Mouse (Mus musculus) adrenal gland, adult 8-10 months (tissue): ENCODE data around the gene Sort1. TPM values are rescaled to one million over a fixed set of nuclear protein-coding genes. Genes with fewer than 3 reads are reported as not detected.
"Not testable (repeated sequence)": the region's sequence is repeated elsewhere in the genome, so short reads cannot be mapped to it uniquely, and the experiment has no call there.

ENCODE experiments used
- DNase-seq: peaks from one replicate; pipeline ENCODE4 v3.0.0; 2022
- total RNA-seq, 4 experiments: library from RNA; stranded (reverse); gene quantifications; 2 replicates each; pipeline ENCODE4 v1.2.4; 2022

Sort1 gene
- 10 to 100 TPM; 25.9 to 67.1 (median 40.9) TPM for total RNA-seq

DNA sequence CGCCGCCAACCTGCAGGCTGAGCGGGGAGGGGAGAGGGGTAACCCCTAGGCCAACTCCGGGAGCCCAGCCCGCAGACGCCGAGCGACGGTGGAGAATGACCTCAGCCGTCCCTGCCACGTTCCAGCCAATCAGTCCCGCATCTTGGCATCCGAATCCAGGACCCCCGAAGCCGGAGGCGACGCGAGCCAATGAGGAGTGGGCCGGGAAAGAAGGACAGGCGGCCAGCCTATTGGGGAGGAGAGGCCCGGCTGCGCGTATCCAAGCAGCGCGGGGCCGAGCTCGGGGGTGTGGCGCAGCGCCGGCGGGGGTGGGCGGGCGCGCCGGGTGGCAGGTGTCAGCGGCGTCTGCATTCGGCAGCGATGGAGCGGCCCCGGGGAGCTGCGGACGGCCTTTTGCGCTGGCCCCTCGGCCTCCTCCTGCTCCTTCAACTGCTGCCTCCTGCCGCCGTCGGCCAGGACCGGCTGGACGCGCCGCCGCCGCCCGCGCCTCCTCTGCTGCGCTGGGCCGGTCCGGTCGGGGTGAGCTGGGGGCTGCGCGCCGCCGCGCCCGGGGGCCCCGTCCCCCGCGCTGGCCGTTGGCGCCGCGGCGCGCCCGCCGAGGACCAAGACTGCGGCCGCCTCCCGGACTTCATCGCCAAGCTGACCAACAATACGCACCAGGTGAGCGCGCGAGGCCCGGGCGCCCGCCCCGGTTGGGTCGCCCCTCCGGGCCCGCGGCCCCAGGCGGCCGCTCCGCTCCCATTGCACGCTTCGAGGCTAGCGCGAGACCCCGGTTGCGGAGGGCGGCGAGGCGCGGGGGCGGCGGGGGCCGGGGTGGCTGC lies at the start of gene Sort1:
Gene Sort1 (plus strand): TSS at position 302 of the 821 bp plus-strand sequence.
- DNase-seq = peak; percentile 84

DNA sequence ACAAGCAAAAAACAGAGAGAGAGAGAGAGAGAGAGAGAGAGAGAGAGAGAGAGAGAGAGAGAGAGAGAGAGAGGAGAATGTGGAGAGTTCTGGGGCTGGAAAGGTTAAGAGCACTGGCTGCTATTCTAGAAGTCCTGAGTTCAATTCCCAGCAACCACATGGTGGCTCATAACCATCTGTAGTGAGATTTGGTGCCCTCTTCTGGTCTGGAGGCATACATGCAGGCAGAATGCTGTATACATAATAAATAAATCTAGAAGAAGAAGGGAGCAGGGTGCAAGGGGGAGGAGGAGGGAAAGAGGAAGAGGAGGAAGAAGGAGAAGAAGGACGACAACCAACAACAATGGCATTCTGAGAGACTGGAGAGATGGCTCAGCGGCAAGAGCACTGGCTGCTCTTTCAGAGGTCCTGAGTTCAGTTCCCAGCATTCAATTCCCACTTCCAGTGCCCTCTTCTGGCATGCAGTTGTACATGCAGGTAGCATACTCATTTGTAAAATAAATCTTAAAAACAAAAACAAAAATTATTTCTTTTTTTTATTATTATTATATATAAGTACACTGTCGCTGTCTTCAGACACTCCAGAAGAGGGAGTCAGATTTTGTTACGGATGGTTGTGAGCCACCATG lies 46.3 kb upstream of the Sort1 start:
- DNase-seq = not testable (repeated sequence)

DNA sequence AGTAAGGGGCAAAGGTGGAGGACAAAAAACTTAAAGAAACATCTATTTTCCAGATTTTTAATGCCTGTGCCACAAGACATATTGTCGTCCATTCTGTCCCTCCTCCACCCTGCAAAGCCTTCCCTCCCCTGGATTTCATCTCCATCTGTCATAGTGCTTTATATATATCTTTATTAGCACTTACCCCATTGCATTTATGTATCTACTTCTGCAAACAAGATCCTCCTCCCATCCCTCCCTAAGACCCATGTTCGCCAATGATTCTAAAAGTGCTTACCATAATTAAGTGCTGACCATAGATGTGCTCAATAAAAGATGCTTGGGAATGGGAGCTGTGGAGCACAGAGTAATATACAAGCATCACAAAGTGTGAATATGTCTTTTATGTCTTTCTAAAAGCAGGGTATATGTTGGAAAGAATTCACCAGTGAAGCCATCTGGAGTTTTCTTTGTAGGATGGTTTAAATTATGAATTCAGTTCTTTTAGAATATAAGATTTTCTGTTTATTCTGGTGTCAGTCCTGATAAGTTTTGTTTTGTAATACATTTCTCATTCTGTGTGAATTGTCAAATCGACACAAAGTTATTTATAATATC lies 42.5 kb upstream of the Sort1 start:
- no peak for DNase-seq

DNA sequence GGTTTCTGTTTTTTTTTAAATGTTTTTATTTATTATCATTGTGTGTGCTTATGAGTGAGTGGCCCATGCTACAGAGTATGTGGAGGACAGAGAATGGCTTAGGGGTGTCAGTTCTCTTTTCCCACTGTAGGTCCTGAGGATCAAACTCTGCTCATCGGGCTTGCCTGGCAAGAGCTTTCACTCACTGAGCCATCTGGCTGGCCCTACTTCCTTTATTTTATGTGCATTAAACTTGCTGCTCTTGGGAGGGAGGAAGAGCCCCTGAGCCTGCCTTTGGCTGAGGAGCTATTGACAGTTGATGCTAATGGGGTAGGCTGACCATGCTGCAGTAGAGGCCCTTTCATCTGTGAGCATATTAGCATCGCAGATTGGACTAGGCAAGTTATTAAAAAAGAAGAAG lies 37.0 kb upstream of the Sort1 start:
- DNase-seq = no peak

DNA sequence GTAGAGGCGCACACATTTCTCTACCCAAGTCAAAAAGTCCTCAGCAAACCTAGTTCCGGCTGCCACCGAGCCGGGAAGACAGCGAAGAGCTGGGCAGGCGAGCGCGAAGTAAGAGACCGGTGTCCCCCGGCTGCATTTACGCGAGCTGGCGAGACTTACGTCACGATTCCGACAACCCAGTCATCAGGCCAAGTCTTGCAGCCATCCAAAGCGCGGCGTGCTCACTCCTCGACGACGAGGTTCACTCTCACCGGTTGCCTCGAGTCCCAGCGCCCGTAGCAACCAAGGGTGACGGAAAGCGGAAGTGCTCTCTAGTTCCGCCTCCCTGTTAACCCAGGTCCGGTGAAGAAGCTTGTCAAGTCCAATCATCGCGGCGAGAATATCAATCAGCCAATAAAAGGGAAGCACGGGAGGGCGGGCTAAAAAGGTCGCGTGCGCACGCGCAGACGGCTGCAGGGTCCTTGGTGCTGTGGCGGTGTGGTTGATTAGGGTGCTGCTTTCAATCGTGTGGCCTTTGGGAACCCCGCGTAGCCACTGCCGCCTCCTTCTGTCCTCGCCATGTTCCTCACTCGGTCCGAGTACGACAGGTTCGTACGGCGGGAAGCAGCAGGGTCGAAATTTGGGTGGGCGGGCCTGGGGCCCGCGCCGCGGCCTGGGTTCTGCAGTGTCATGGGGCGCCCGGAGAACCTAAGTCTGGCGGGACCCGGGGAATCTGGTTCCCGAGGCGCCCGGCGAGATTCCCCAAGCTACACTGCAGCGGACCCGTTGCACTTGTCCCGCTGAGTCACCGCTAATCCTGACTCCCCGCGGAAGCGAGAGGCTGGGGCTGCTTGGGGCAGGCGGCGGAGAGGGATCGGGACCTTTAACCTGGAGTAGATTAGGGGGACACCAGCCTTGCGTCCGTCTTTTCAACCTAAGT lies 26.9 kb upstream of the Sort1 start, which contains the start of gene Psma5:
Gene Psma5 (plus strand): TSS at position 208 of the 919 bp plus-strand sequence.
- DNase-seq = peak; percentile 96

DNA sequence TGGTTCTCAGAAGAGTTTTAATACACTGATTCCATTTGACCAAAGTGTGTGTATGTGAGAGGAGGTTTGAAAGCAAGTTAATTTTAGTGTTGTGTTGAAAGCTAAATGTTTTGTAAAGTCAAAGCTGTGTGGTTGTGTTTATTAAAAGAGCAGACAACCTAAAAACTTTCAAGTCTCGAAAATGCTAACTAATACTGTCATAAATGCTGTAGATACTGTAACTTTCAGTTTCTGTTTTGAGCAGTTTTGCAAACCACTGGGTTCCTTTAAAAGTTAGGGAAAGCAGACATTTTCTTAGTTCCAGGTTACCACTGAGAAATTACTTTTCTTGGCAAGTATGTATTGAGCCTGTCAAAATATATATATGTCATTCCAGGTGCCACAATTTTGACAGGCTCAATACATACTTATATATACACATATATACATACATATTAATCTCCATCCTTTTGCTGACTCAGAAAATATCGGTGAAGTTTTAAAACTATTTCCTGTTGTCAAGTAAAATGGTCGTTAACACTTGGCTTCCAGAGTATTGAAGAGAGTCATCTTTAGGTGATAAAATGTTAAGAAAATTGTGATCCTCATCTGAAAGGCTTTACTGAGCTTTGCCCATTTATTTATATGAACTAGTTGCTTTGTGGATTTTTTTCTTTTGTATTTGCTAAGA lies 25.9 kb upstream of the Sort1 start:
- no peak for DNase-seq

DNA sequence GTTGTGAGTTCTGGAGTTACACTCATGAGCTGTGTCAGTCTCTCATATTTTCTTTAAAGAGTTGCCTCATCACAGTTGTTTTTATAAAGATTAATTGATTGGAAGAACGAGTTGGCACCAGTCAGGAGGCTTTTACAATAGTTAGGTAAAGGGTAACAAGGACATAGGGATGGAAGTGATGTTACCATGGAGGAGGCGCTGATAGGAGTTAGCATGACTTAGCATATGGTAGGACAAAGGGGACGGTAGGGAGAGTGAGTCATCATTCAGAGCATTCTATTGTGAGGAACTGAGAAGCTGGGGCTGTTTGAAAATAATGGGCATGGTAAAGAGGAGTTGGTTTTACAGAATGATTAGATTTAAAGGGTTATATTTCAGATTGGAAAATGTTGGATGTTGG lies 24.6 kb upstream of the Sort1 start:
- no peak for DNase-seq

DNA sequence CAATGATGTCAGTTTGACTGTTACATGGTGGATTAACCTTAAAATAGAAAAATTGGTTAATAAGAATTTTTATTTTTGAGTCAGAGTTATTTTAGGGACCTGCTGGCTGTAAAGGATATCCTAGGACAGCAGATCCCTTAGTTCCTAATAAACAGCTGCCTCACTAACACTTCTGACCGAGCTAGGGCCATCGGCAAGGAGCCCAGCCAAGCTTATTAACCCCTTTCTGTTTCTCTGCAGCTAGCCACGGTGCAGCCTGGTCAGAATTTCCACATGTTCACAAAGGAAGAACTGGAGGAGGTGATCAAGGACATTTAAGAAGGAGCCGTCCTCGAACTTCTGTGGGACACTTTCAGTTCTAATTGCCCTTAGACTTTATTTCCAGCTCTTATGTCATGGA lies 4.4 kb upstream of the Sort1 start:
- DNase-seq = not testable (repeated sequence)

DNA sequence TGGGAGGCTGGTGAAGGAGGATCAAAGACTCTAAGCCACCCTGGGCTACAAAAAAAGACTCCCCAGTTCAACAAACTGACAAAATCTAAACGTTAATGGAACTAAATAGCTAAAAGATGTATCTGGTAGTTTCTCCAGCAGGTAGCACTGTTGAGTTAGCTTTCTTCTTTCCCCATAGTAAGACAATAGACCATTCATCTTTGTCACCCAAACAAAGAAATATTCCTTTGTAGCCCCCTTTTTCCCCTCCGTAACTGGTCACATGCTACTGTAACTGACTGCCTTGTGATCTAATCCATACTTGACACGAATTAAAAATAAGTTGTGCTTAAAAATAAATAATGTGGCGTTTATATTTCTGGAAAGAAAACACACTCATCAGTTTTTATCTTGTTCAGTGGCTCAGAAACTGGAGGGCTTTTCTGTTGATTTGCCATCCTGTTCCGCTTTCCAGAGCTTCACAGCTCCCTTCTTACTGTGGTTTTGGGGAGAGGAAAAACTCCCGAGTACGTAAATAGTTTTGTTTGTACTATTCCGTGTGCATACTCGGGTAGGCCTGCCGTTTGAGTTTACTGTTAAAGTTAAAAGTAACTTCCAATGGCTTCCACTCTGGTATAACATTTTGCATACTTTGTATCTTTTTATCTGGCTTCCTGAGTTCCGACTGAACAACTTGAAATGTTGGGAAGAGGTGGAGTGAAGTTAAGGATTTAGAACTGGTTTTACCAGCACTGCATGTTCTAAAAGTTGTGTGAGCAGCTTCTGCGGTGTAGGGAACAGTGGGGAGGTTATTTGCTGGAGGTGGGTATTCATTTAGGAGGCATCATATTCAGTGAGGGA lies 1.3 kb upstream of the Sort1 start:
- DNase-seq = no peak

DNA sequence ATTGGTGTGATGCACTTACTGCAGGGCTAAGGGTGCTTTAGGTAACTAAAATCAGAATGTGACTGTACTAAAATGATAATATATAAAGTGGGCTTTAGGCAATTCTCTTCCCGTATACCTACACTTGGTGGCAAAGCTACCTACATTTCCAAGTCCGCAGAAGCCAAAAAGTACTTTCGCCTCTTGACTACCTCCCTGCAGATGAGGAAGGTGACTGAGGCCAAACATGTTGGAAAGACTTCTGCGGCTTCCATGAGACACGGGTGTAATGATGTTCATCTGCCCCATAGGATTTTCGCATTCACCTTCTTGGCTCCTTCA lies 681 bp upstream of the Sort1 start:
- no peak for DNase-seq

DNA sequence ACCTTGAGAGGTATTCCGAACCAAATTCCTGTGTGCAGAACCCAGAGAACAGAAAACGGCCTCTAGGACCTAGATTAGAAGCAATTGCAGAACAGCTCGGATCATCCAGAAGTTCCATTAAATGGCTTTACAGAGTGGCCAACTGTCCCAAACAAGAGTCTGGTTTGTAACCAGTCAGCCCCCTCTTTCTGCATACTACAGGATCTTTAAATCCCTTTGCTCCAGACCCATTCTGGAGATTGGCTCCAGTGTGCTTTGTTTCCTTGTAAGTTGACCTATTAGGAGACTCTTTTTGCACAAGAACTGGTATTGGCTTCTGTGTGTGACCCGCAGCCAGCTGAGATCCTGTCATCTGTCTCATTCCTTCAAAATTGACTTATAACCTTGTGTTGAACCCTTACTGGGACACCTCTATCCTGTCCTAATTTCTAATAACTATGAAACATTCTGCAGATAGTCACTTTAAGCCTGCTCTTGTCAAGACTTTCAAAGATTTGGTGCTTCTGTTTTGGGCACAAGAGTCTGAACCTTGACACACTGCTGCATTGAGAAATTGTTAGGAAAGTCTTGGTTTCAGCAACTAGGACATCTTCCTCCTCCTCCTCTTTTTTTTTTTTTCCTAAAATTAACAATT lies 1.3 kb downstream of the Sort1 start:
- no peak for DNase-seq

DNA sequence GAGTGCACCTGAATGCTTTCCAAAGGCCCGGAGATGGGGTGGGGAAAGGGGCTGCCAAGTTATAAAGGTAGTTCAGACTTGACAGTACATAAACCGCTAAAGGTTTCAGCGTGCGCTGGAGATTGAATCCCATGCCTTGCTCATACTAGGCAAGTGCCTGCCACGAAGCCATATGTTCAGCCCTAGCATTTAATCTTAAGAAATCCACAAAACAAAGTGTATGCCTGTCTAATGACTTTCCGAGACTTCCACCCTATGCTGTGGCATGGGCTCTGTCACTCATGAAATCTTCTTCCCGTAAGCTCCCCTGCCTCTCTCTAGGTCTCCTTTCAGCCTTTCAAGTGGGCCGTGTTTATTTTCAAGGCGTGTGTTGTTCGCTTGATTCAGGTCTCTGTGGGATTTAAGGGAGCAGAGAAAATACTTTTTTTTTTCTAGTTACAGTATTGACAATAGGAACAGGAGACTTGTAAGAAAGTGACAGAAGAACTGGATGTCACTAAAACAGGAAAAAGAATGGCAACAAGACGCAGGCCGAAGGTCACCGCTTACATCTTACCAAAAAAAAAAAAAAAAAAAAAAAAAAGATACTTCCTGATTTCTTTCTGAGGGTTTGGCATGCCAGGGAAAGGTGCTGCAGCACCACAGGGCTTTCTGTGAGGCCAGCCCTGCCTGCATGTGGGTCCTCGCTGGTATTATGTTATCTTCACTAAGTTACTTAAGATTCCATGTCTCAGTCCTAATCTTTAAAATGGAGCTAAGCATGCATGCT lies 3.0 kb downstream of the Sort1 start:
- DNase-seq = no peak

DNA sequence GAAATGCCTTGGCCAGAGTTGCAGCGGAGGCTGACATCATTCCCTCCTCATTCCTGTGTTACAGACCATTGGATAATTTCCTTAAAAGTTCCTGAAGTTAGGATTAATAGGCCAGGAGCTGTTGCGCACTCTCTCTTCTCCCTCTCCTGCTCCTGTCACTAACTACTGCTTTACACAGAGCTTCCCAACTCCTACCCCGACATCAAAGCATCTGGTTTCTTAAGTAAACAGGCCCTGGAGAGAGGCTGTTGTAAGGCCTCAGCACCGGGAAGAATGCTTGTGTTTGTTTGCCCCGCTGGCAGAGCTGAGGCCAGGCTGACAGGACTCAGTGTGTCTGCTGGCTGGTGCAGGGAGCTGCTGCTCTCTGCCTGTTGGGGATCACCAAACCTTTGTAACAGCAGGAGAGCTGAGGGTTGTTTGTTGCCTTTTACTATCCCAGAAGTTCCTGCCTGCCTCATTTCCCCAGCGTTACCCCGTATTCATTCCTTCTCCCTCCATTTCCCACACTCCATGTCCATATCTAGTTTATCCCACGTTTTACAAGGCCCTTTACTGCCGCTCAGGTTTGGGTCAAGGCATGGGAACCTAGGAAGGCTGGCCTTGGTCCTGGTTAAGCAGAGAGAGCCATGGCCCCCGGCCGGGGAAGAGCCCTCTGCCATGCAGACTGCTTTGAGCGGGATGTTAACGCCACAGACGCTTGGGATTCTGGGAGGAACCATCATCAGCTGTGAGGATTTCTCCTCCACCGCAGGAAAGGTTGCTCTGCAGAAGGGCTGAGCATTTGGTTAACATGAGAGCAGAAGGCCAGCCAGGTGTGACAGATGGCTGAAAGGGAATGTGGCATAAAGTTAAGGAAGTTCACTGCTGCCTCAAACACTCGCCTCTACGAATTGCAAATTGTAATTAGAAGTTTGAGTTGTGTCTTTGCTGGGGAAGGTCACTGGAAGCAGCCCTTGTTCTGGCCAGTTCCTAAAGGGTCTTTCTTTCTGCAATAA lies 4.2 kb downstream of the Sort1 start:
- DNase-seq = no peak

DNA sequence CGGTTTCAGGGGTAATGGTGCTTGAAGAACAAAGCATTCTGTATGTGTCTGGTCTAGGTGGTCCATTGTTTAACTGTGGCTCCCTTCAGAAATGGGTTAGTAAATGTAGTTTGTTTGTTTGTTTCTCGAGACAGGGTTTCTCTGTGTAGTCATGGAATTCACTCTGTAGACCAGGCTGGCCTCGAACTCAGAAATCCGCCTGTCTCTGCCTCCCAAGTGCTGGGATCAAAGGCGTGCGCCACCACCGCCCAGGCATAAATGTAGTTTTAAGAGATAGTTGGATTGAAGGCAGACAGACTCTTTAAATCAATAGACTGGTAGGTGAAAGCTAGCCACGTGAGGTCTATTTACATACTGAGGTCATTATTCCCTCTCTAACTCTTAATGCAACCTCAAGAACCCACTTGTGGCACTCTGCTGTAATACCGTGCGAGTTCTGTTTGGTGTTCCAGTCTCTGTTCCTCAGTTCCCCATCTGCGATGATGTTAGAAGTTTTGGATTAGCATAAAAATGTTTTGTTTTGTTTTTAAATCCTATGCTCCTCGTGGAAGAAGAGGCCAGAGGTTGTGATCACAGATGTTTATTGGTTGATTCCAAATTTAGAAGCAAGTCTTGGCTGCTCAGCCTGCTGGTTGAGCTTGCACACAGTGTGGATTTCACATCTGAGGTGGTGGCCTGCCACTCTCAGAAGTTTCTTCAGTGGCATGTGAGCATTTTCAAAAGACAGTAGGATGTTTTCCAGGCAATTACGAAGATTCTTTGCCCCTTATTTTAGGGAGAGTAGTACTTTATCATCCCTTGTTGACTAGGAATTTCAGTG lies 5.6 kb downstream of the Sort1 start:
- no peak for DNase-seq

DNA sequence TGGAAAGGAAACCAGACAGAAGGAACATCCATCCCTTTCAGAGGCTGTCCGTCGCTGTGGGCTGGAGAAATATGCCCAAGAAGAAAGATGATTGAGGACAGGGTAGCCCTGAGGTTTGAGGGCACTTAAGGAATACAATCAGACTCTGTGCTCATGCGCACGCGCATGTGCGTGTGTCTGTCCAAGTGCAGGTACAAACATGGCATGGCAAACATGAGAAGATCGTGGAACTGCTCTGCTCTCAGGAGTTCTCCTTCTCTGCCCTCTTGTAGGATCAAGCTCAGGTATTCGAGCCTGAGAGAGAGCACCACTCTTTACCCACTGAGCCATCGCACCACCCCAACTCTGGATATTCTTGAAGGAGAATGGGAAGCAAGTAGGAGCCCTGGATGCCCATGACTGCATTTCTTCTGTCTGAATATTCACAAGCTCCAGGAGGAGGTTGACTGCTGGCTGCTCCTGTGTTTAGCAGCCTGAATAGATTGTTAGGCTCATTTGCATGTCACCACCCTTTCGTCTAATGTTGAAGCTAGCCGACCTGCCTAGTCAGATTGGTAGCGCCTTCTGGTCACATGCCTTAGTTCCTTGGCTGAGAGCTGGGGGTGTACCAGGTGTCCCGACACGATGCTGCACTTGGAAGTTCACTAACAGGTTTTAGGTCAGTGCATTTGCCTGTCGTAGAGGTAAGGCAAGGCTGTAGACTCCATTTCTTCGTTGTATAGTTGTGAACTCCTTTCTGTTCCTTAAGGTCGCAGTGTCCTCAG lies 7.3 kb downstream of the Sort1 start:
- no peak for DNase-seq

DNA sequence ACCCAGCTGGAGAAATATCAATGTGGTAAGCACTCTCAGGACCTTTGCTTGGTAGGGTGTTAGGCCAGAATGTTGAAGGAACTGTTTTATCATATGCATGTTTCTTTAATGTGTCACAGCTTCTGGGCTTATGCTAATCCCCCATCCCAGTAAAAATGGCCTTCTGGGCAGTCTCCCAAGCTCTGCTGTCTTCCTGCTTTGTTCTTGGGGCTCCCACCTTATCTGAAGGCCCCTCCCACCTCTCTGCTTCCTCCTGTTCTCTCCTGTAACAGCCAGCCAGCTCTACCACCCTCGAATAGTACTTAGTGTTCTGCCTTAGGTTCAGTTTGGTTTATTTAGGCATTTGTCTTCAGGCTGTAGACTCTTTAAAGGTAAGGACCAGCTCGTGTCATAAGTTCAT lies 10.5 kb downstream of the Sort1 start:
- DNase-seq = no peak
